Mouse (Mus musculus): ENCODE measurements around the gene Rnh1. TPM values are rescaled to one million over a fixed set of nuclear protein-coding genes. Genes with fewer than 3 reads are reported as not detected.

The Rnh1 gene
- polyA plus RNA-seq, 1 experiment from 2014 or later, result 96.9 TPM

DNA sequence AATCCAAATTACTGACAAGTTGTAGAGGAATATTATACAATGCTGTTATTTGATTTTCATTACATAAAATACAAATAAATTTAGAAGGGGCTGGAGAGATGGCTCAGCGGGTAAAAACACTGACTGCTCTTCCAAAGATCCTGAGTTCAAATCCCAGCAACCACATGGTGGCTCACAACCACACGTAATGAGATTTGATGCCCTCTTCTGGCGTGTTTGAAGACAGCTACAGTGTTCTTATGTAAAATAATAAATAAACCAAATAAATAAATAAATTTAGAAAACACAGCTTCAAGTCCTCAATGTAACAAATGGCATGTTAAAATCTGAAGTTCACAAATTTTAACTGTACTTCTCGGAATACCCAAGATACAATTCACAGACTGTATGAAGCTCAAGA, 2.4 kb upstream of the Rnh1 start:
- H3K9ac ChIP-seq (ENCODE audit: low read length), result no peak overlapping the region
- no peaks in the 10 kb centered on the region for H3K36me3 ChIP-seq (ENCODE audit: control insufficient read depth, insufficient read depth)
- H3K4me3 ChIP-seq (ENCODE audit: low read length), result no peak overlapping the region
- no peaks in the 10 kb centered on the region; the same call in 1 of the 2 replicates for H3K27me3 ChIP-seq (ENCODE audit: control insufficient read depth, insufficient read depth, low read length)
- WGBS, result 85% methylated on average over 4 of the region's 4 CpGs
- H3K9me3 ChIP-seq (replicated peaks; ENCODE audit: control insufficient read depth, low read length), result no peaks in the 10 kb centered on the region
- peaks cover 8% of the 10 kb centered on the region for H3K4me1 ChIP-seq (ENCODE audit: control insufficient read depth, insufficient read depth, low read length)
- ATAC-seq (replicated peaks; ENCODE audit: extremely low read depth, insufficient read depth, low FRiP score), result no peak
- no peak overlapping the region for H3K27ac ChIP-seq (ENCODE audit: low read length)
- H3K4me2 ChIP-seq (ENCODE audit: low read depth, low read length), result no peak overlapping the region

DNA sequence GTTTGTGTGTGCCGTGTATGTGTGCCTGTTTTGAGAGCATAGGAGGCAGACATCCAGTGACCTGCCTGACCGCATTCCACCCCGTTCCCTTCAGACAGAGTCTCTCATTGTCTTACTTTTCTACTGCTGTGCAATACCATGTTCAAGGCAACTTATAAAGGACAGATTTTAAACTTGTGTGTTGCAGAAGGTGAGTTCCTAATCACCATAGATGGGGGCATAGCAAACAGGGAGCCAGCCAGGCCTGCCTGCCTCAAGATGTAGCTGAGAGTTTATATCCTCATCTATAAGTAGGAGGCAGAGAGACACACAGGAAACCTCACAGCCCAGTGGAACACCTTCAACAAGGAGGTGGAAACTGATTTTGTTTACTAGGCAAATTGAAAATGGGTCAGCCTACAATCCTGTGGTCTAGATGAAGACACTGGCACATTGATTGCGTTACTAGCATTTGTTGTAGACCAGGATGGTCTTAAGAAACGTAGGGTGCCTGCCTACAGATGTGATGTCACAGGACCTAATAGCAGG, 730 bp upstream of the Rnh1 start:
- no peaks in the 10 kb centered on the region for H3K9me3 ChIP-seq (replicated peaks; ENCODE audit: control insufficient read depth, low read length)
- no peaks in the 10 kb centered on the region; the same call in 1 of the 2 replicates for H3K27me3 ChIP-seq (ENCODE audit: control insufficient read depth, insufficient read depth, low read length)
- no peaks in the 10 kb centered on the region for H3K36me3 ChIP-seq (ENCODE audit: control insufficient read depth, insufficient read depth)
- peak overlapping the region; percentile 69 for H3K4me2 ChIP-seq (ENCODE audit: low read depth, low read length)
- H3K4me3 ChIP-seq (ENCODE audit: low read length), result peak overlapping the region; percentile 61
- 85% methylated on average over 5 of the region's 5 CpGs for WGBS
- no peak for ATAC-seq (replicated peaks; ENCODE audit: extremely low read depth, insufficient read depth, low FRiP score)
- H3K4me1 ChIP-seq (ENCODE audit: control insufficient read depth, insufficient read depth, low read length), result peaks cover 17% of the 10 kb centered on the region
- peak overlapping the region; percentile 96 for H3K27ac ChIP-seq (ENCODE audit: low read length)
- peak overlapping the region; percentile 77 for H3K9ac ChIP-seq (ENCODE audit: low read length)

DNA sequence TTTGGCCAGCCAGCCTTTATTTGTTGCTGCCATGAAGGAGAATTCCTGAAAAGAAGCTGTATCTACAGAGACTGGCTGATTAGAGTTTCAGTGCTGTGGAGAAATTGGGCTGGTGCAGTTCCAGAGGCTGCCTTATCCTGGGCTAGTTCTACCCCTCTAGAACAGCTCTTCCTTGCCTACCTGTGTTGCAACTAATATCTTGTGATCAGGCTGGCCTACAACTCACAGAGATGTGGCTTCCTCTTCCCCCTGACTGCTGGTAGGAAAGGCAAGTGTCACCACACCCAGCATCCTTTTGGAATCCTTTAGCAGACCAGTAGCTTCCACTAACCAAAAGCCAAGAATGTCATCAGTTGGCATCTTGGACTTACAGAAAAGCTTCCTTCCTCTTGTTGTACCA, 2.8 kb downstream of the Rnh1 start:
- ATAC-seq (replicated peaks; ENCODE audit: extremely low read depth, insufficient read depth, low FRiP score), result no peak
- H3K4me1 ChIP-seq (ENCODE audit: control insufficient read depth, insufficient read depth, low read length), result peaks cover 22% of the 10 kb centered on the region
- no peak overlapping the region for H3K4me3 ChIP-seq (ENCODE audit: low read length)
- no peaks in the 10 kb centered on the region for H3K9me3 ChIP-seq (replicated peaks; ENCODE audit: control insufficient read depth, low read length)
- no peaks in the 10 kb centered on the region for H3K27me3 ChIP-seq (ENCODE audit: control insufficient read depth, insufficient read depth, low read length)
- no peak overlapping the region for H3K9ac ChIP-seq (ENCODE audit: low read length)
- no peaks in the 10 kb centered on the region for H3K36me3 ChIP-seq (ENCODE audit: control insufficient read depth, insufficient read depth)
- no peak overlapping the region for H3K4me2 ChIP-seq (ENCODE audit: low read depth, low read length)
- H3K27ac ChIP-seq (ENCODE audit: low read length), result no peak overlapping the region

DNA sequence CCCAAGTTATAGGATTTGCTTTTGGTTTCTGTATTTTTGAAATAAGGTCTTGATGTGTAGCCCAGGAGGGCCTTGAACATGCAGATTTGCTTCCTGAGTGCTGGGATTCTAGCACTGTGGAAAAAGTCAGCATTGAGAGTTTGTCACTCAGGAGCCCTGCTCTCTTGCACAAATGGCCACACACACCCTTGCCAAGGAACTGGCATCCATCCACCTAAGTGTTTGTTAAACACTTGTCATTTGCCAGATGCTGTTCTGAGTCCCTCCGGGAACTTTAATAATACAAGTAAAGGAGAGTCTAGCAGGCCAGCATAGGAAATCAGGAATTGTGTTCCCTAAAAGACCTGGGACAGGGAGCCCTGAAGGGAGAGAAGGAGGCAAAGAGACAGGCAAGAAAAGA, 3.4 kb downstream of the Rnh1 start:
- WGBS, result 55% methylated on average over 1 of the region's 1 CpGs
- Histone ChIP-seq H3K27me3 (ENCODE audit: control insufficient read depth, insufficient read depth, low read length) (no peaks in the 10 kb centered on the region), H3K36me3 (ENCODE audit: control insufficient read depth, insufficient read depth) (no peaks in the 10 kb centered on the region), H3K4me1 (ENCODE audit: control insufficient read depth, insufficient read depth, low read length) (peaks cover 22% of the 10 kb centered on the region), H3K4me2 (ENCODE audit: low read depth, low read length) (no peak overlapping the region), H3K4me3 (ENCODE audit: low read length) (no peak overlapping the region), H3K27ac (ENCODE audit: low read length) (no peak overlapping the region), H3K9me3 (replicated peaks; ENCODE audit: control insufficient read depth, low read length) (no peaks in the 10 kb centered on the region), H3K9ac (ENCODE audit: low read length) (no peak overlapping the region; the same call in 1 of the 2 replicates)
- ATAC-seq (replicated peaks; ENCODE audit: extremely low read depth, insufficient read depth, low FRiP score), result no peak

DNA sequence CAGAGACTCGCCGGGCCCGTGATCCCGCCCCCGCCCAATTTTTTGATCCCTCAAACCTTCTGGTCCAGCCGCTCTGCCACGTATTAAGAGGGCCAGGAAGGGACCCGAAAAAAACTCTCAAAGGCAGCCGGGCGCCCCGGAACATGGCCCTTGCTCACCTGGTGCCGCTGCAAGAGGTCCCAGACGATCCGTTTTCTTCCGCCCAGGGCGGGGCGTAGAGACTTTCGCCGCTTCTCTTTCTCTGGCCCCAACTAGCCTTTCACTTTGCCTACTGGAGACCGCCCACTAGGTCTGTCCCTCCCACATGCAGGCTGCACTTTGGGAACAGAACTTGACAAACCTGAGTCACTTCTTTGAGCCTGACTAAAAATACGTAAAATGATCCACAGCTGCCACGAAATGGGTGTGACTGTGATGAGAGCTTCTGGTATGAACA, 4.1 kb downstream of the Rnh1 start:
- H3K4me1 ChIP-seq (ENCODE audit: control insufficient read depth, insufficient read depth, low read length), result peaks cover 22% of the 10 kb centered on the region
- ATAC-seq (replicated peaks; ENCODE audit: extremely low read depth, insufficient read depth, low FRiP score), result 0 out of 2 replicates have a peak, but pooled peaks have one; percentile 7
- WGBS, result 2% methylated on average over 22 of the region's 22 CpGs

DNA sequence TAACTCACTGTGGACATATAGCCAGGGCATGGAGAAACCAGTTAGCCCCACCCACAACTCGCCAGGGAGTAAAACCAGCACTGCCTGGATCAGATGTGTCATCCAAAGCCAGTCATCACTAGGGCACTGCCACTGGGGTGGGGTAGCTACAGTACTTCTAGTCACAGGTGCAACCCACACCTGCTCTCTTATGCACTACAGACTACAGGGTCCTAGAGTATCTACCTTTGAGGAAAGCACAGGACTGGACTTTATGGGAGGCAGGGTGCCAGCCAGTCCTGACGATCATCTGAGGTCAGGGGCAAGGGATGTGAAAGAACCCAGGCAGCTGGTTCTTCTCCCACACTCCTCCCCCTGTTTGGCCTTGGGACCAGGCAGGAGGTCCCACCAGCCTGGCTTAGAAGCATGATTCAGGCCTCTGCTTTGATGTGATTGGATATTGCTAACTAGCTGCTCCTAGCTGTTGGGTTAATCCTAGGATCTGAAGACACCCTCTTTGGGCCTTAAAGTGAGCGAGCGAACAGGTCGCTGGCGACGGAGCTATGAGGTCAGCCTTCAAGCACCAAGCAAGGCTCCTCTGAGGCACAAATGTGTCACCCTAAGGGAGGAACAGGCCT, 4.6 kb downstream of the Rnh1 start:
- no peak for ATAC-seq (replicated peaks; ENCODE audit: extremely low read depth, insufficient read depth, low FRiP score)
- Histone ChIP-seq H3K36me3 (ENCODE audit: control insufficient read depth, insufficient read depth) (peaks cover 4% of the 10 kb centered on the region), H3K4me3 (ENCODE audit: low read length) (peak overlapping the region; percentile 58), H3K4me2 (ENCODE audit: low read depth, low read length) (peak overlapping the region; percentile 63), H3K9ac (ENCODE audit: low read length) (peak overlapping the region; percentile 73), H3K27me3 (ENCODE audit: control insufficient read depth, insufficient read depth, low read length) (no peaks in the 10 kb centered on the region), H3K9me3 (replicated peaks; ENCODE audit: control insufficient read depth, low read length) (no peaks in the 10 kb centered on the region), H3K4me1 (ENCODE audit: control insufficient read depth, insufficient read depth, low read length) (peaks cover 18% of the 10 kb centered on the region), H3K27ac (ENCODE audit: low read length) (peak overlapping the region; percentile 37)
- 16% methylated on average over 7 of the region's 7 CpGs for WGBS

More for the DNA sequence above, 4.1 kb downstream of the Rnh1 start:
- Histone ChIP-seq H3K27ac (ENCODE audit: low read length) (peak overlapping the region; percentile 37), H3K36me3 (ENCODE audit: control insufficient read depth, insufficient read depth) (0 out of 2 replicates have a peak, but pooled peaks cover 2% of the 10 kb centered on the region), H3K9me3 (replicated peaks; ENCODE audit: control insufficient read depth, low read length) (no peaks in the 10 kb centered on the region), H3K4me3 (ENCODE audit: low read length) (peak overlapping the region; percentile 58), H3K4me2 (ENCODE audit: low read depth, low read length) (peak overlapping the region; percentile 63), H3K27me3 (ENCODE audit: control insufficient read depth, insufficient read depth, low read length) (no peaks in the 10 kb centered on the region), H3K9ac (ENCODE audit: low read length) (peak overlapping the region; percentile 73)

DNA sequence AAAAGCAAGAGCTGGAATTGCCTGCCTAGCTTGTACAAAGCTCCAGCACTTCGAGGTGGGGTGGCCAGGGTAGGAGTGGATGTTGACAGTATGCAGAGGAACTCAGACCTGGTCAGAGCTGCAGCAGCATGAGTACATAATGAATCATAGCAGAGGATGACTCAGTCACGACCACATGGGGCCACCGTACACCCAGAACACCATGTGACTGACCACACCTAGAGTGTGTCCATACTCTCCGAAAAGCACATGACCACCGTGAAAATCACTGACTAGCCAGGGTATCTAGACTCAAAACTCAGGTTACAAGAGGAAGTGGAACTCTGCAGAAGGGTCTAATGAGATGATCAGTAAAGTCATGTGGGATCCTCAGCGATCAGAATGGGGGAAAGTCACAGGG, 7.8 kb downstream of the Rnh1 start:
- H3K4me3 ChIP-seq (ENCODE audit: low read length), result no peak overlapping the region
- H3K4me2 ChIP-seq (ENCODE audit: low read depth, low read length), result no peak overlapping the region
- no peaks in the 10 kb centered on the region for H3K27me3 ChIP-seq (ENCODE audit: control insufficient read depth, insufficient read depth, low read length)
- 75% methylated on average over 6 of the region's 6 CpGs for WGBS
- no peak overlapping the region for H3K27ac ChIP-seq (ENCODE audit: low read length)
- no peak for ATAC-seq (replicated peaks; ENCODE audit: extremely low read depth, insufficient read depth, low FRiP score)
- no peaks in the 10 kb centered on the region for H3K9me3 ChIP-seq (replicated peaks; ENCODE audit: control insufficient read depth, low read length)
- peaks cover 31% of the 10 kb centered on the region for H3K36me3 ChIP-seq (ENCODE audit: control insufficient read depth, insufficient read depth)
- no peak overlapping the region for H3K9ac ChIP-seq (ENCODE audit: low read length)
- H3K4me1 ChIP-seq (ENCODE audit: control insufficient read depth, insufficient read depth, low read length), result peaks cover 16% of the 10 kb centered on the region

DNA sequence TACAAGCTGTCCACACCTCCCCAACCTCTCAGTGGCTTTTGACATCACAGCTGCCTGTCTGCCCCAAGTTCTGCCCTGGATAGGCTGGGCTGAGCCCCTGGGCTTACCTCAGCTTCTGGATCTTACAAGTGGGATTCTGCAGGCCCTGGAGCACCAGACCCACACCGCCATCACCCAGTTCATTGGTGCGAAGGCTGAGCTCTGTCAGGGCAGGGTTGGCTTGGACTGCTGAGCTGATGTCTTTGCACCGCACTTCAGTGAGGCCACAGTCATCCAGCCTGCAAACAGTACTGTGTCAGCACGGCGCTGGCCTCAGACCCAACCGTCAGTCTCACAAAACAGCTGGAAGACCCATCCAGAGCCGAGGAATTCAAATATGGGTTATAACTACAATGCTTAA, 8.3 kb downstream of the Rnh1 start:
- 85% methylated on average over 7 of the region's 7 CpGs for WGBS
- Histone ChIP-seq H3K9me3 (replicated peaks; ENCODE audit: control insufficient read depth, low read length) (no peaks in the 10 kb centered on the region), H3K4me1 (ENCODE audit: control insufficient read depth, insufficient read depth, low read length) (peaks cover 14% of the 10 kb centered on the region), H3K27me3 (ENCODE audit: control insufficient read depth, insufficient read depth, low read length) (no peaks in the 10 kb centered on the region), H3K9ac (ENCODE audit: low read length) (no peak overlapping the region), H3K4me2 (ENCODE audit: low read depth, low read length) (no peak overlapping the region), H3K4me3 (ENCODE audit: low read length) (no peak overlapping the region), H3K36me3 (ENCODE audit: control insufficient read depth, insufficient read depth) (peaks cover 35% of the 10 kb centered on the region), H3K27ac (ENCODE audit: low read length) (no peak overlapping the region)
- ATAC-seq (replicated peaks; ENCODE audit: extremely low read depth, insufficient read depth, low FRiP score), result no peak

DNA sequence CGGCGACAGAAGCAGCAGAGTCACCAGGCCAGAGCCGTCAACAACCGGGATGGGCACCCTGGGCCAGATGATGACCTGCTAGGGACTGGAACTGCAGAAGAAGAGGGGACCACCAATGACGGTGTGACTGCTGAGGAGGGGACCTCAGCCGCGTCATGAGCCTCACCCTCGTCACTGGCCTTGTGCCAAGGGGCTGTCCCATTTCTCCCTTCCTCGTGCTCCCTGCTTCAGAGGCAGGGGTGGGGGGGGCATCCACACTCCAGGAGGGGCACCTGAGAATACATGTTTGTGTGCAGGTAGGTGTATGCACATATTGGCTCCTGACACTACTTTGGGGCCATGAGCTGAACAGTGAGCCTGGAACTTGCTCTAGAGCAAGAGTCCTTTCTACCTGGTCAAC, 17.3 kb downstream of the Rnh1 start:
- Histone ChIP-seq H3K27ac (ENCODE audit: low read length) (no peak overlapping the region), H3K4me2 (ENCODE audit: low read depth, low read length) (no peak overlapping the region), H3K27me3 (ENCODE audit: control insufficient read depth, insufficient read depth, low read length) (no peaks in the 10 kb centered on the region), H3K36me3 (ENCODE audit: control insufficient read depth, insufficient read depth) (peaks cover 27% of the 10 kb centered on the region), H3K4me1 (ENCODE audit: control insufficient read depth, insufficient read depth, low read length) (no peaks in the 10 kb centered on the region), H3K9ac (ENCODE audit: low read length) (no peak overlapping the region), H3K9me3 (replicated peaks; ENCODE audit: control insufficient read depth, low read length) (peaks cover 3% of the 10 kb centered on the region; the same call in 1 of the 2 replicates), H3K4me3 (ENCODE audit: low read length) (no peak overlapping the region)
- 73% methylated on average over 9 of the region's 9 CpGs for WGBS
- no peak for ATAC-seq (replicated peaks; ENCODE audit: extremely low read depth, insufficient read depth, low FRiP score)

Measured in heart, embryonic 16.5 days (tissue).